ENCODE assay signal across 8 mouse cellular contexts in genomic region chr1:52150676-52151075, GRCm38 (mm10). TPM values are rescaled to one million over a fixed set of nuclear protein-coding genes. Genes with fewer than 3 reads are reported as not detected.
DNase-seq lines count a peak whose midpoint lies in the region; ATAC-seq and TF ChIP-seq lines count a peak whose summit lies in the region.

No protein-coding gene starts in this region.

- H3K27me3 ChIP-seq in heart, embryonic 15.5 days = no peaks in the 10 kb centered on the region

- peaks cover 36% of the 10 kb centered on the region for H3K4me1 ChIP-seq in heart, embryonic 15.5 days (replicated peaks)

- no peaks in the 10 kb centered on the region for H3K9me3 ChIP-seq in heart, embryonic 15.5 days (replicated peaks)

- TF ChIP-seq CTCF in brain, embryonic 14.5 days (IDR thresholded peaks at IDR 0.05; ENCODE audit: borderline replicate concordance, extremely low read depth, insufficient read depth, insufficient read length) = no peak

- H3K9ac ChIP-seq in heart, embryonic 15.5 days = no peak overlapping the region

- H3K27ac ChIP-seq in heart, embryonic 15.5 days = peak overlapping the region; percentile 80

- H3K36me3 ChIP-seq in heart, embryonic 15.5 days = peaks cover 4% of the 10 kb centered on the region; the same call in 1 of the 2 replicates

- no peak overlapping the region for H3K4me2 ChIP-seq in heart, embryonic 15.5 days

- peak; percentile 37 for DNase-seq in kidney, postnatal 10 days
- DNase-seq in kidney, adult 9 months = no peak
- peak; percentile 16 for DNase-seq in brain, embryonic 14.5 days (ENCODE audit: low read depth)
- peak; percentile 38 for DNase-seq in naive thymus-derived CD4-positive, alpha-beta T cell, adult 2 months (ENCODE audit: low read depth)
- DNase-seq in adrenal gland, postnatal 14 days = no peak
- DNase-seq in layer of hippocampus, postnatal 25 days (ENCODE audit: extremely low spot score in 1 of 2, low spot score in 1 of 2) = no peak
- no peak for DNase-seq in ovary, adult 18-20 months (ENCODE audit: low spot score)

- WGBS in heart, embryonic 15.5 days = 28% methylated on average over 11 of the region's 11 CpGs

- TF ChIP-seq POLR2A in brain, embryonic 14.5 days (IDR thresholded peaks at IDR 0.05; ENCODE audit: borderline replicate concordance, extremely low read depth, insufficient read depth, insufficient read length, poor library complexity, severe bottlenecking) = no peak

- no peak overlapping the region for H3K4me3 ChIP-seq in heart, embryonic 15.5 days

- ATAC-seq in heart, embryonic 15.5 days (replicated peaks; ENCODE audit: insufficient number of reproducible peaks, insufficient read depth, low FRiP score, low read depth) = peak; percentile 76

RNA-seq across cellular contexts. Expression of gene Stat1, which starts 31.4 kb away (rescaled TPM):
- polyA plus RNA-seq in brain, embryonic 14.5 days (2012; rRNA removed) = 7.8 and 9.0 TPM in 2 replicates
- 23.6 and 44.5 TPM in 2 replicates for polyA plus RNA-seq in heart, embryonic 15.5 days (2015; fragmentation: Nextera tagmentation; extraction: Ambion mirVana)
- total RNA-seq in adrenal gland, postnatal 14 days (2021) = 56.4 and 56.9 TPM in 2 replicates
- 10 to 100 TPM; 17.4 to 19.9 TPM for total RNA-seq in layer of hippocampus, postnatal 25 days (2021)

Comparison
In these comparisons a context has a peak if more than half of its experiments do, and no peak if none do; other contexts are left out.
1. DNase-seq: peak in kidney, postnatal 10 days (single experiment), brain, embryonic 14.5 days (single experiment) and naive thymus-derived CD4-positive, alpha-beta T cell, adult 2 months (single experiment); none in kidney, adult 9 months (single experiment), adrenal gland, postnatal 14 days (single experiment), layer of hippocampus, postnatal 25 days (0 of 2) and ovary, adult 18-20 months (single experiment).